Mouse (Mus musculus) C2C12 (cell line): ENCODE data around the gene Ubxn11.

ENCODE experiments used
- CEBPB ChIP-seq: IDR thresholded peaks from one replicate; pipeline ENCODE4 v1.6.1; 2011; ENCODE audit warnings: low read depth, mild to moderate bottlenecking, control low read depth, moderate library complexity
- CTCF ChIP-seq: IDR thresholded peaks from one replicate; pipeline ENCODE4 v1.5.1; 2011; ENCODE audit not compliant: control insufficient read depth, insufficient read depth, insufficient read length
- MAX ChIP-seq: IDR thresholded peaks from one replicate; pipeline ENCODE4 v1.6.1; 2011; ENCODE audit warnings: mild to moderate bottlenecking, control low read depth

- TF ChIP-seq CTCF (no peak), CEBPB (no peak), MAX (no peak)
Measured at GRCm38 (mm10) chr4:134166906-134167305, 64.5 kb downstream of the Ubxn11 start.
